Mouse (Mus musculus) testis, adult 2 months (tissue): Measurements from ENCODE around the gene 9830107B12Rik.

Source experiments
- CTCF ChIP-seq: fragments of 200-500 bp; IDR thresholded peaks from 2 replicates; pipeline ENCODE4 v1.5.1; 2012; ENCODE audit warnings: low read depth, mild to moderate bottlenecking, inconsistent platforms, low read length, moderate library complexity; ENCODE audit not compliant: control insufficient read depth, insufficient read depth, insufficient replicate concordance
- POLR2A ChIP-seq: fragments of 200-500 bp; IDR thresholded peaks from 2 replicates; pipeline ENCODE4 v1.6.1; 2012; ENCODE audit warnings: low read depth, mild to moderate bottlenecking, inconsistent platforms, low read length, moderate library complexity; ENCODE audit not compliant: control insufficient read depth

DNA sequence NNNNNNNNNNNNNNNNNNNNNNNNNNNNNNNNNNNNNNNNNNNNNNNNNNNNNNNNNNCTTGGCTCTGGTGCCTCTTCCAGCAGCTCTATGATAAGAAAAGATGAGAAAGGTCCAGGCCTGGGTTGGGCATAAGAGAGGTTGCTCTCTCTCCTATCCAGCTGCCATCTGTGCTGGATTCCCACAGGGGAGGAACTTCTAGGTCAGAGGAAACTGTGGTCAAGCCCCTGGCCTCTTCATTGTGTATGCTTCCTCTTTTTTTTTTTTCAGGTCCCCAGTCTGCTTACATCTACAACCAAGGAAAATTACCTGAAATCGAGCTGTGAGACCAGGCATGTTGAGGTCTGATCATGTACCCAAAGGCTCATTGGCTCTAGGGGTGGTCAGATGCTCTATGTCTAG lies 27.5 kb downstream of the 9830107B12Rik start:
- TF ChIP-seq POLR2A (no peak), CTCF (no peak)
